Mouse (Mus musculus) frontal cortex, adult (tissue): ENCODE measurements around the gene Ptprk.

Experiments
- ATAC-seq: cut with Nextera tagmentation; 2 replicates; pipeline ENCODE4 v1.9.2; 2017; ENCODE audit warnings: mild to moderate bottlenecking, moderate library complexity, mixed read lengths; ENCODE audit not compliant: low TSS enrichment

The Ptprk gene

GRCm38 (mm10) chr10:28074653-28075451, at the start of gene Ptprk:
Gene Ptprk (plus strand): TSS chr10:28074820.
- ATAC-seq = peak; percentile 84

- ATAC-seq = peak; percentile 97
These were observed 46.8 kb upstream of the Ptprk start for GRCm38 (mm10) chr10:28027791-28028190.

DNA sequence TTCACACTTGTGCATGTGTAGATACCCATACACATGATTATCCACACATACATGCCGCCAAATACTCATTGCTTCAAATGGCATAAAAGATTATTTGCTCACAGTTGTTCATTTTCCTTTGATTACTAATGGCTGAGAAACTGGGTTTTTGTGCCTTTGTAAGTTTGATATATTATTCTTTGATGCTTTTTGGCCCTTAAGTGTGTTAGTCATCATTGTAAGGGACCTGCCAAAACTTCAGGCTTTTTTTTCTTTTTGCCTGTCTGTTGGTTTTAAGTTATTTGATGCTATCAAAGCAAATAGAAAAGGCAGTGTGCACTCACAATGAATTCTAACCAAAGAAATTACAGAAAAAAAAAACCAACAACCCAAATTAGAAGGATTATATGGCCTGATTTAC, 38.2 kb upstream of the Ptprk start:
- ATAC-seq = no peak

- no peak for ATAC-seq
These were observed 19.9 kb upstream of the Ptprk start for GRCm38 (mm10) chr10:28054764-28055163.

- ATAC-seq = no peak
These were observed 15.4 kb upstream of the Ptprk start for GRCm38 (mm10) chr10:28059222-28059621.

DNA sequence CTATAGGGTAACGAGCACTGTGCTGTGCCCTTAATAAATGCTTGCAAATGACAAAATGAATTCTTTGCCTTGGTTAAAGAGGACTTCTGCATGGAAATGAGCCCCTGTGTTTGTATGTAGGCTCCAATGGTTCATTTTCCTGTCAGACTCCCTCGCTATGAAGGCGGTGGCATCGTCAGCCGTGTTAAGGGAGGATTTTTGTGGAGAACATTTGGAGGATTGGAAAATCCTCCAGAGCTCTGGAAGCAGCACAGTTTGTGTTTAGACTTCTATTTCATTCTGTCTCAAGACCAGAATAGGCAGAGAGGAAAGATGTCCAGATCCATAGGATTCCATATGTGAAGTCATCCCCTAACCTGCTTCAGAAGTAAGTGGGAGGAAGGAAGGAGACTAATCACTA, 6.6 kb upstream of the Ptprk start:
- ATAC-seq = peak; percentile 96

GRCm38 (mm10) chr10:28073991-28074652, 498 bp upstream of the Ptprk start:
- peak; percentile 24 for ATAC-seq

DNA sequence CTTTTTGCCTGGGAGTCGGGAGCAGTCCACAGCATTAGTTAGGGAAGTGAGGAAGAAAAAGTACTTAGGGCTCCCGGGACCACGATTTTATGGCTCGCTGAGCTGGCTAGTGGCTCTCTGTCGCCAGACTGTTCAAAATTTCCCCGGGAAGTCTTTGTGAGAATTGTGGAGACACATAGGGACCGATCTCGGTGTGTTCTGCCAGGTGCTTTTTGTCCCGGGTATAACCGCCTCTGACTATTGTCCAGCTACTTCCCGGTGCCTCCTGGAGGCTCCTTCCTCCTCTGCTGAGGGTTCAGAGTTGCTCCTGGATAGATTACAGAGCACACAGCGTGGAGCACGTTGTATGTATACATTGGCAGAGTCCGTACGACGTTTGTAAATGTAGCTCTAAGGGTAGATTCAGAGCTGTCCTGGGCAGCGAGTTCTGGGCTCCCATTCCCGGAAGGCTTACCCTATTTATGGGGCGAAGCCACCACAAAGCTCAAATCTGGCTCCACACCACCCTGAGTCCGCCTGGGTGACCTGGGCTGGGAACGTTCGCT, 943 bp downstream of the Ptprk start:
- ATAC-seq = peak; percentile 10; the same call in 1 of the 2 replicates

GRCm38 (mm10) chr10:28076036-28076855, 1.6 kb downstream of the Ptprk start:
- 0 out of 2 replicates have a peak, but pooled peaks have one; percentile 29 for ATAC-seq

GRCm38 (mm10) chr10:28078270-28078669, 3.6 kb downstream of the Ptprk start:
- ATAC-seq = no peak

DNA sequence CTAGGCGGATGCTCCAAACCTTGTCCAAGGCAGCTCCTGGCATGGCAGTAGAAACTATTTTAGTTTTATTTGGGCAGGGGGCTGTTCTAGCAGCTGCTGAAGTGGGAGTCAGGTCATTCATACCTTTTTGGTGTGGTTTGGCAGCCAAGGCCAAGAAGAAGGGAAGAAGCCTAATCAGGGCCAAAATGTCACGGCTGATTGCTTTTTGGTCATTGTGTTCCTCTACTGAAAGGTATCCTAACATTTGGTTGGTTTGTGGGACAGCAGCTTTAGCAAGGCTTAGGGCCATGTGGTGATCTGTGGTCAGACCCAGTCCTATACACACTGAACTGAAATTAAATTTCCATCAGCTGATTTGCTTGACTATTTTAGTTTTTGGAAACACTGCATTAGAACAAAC, 6.6 kb downstream of the Ptprk start:
- no peak for ATAC-seq

GRCm38 (mm10) chr10:28083183-28083582, 8.6 kb downstream of the Ptprk start:
- ATAC-seq = no peak

DNA sequence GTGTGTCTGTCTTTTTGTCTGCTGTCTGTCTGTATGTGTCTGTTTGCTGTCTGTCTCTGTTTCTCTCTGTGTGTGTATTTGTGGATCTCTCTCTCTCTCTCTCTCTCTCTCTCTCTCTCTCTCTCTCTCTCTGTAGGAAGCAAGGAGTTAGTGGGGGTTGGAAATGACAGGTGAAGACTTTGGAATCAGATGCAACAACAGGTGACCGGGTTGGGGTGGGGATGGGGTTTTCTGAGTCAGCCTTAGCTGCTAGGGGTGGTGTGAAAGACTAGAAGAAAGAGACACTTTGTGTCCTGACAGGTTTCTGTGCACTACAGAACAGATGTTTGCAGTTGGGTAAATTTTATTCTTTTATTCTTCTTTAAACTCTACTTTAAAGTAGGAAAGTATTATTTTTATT, 9.0 kb downstream of the Ptprk start:
- ATAC-seq = no peak

- no peak for ATAC-seq
These were observed 12.7 kb downstream of the Ptprk start for GRCm38 (mm10) chr10:28087341-28087740.

DNA sequence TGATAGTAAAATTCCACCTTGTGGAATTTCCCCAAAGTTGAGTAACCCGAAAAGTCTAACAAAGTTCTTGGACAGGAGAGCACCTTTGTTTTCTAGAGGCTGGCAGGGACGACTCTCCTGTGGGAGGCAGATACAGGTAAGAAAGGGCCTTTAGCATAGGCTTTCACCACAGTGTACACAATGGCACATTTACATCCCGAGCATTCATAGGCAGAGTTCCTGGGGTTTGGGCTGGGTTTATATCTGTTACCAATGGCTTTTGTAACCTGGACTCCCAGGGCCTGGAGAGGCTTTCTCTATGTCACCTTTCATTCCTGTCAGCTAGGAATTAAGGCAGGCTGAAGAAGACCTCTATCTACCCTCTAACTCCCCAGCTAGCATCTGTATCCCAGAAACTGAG, 13.1 kb downstream of the Ptprk start:
- no peak for ATAC-seq

DNA sequence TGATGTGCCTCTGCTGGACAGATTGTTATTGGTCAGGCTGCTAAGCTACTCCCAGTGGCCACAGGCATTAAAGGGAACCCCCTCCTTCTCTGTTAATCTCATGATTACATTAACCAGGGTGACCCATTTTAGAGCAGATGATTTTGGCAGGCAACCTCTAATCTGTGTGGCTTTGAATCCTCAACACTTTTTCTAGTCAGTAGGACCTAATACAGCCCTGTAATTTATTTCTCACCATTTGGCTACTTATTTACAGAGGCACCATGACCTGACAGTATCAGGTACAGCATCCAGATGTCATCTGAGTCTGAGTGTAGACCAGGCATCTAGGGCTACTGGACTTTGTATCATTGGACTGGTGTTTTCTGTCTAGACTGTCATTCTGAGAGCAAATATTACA, 21.4 kb downstream of the Ptprk start:
- no peak for ATAC-seq

- ATAC-seq = peak; percentile 47
These were observed 23.0 kb downstream of the Ptprk start for GRCm38 (mm10) chr10:28097637-28098036.

- ATAC-seq = no peak
These were observed 24.3 kb downstream of the Ptprk start for GRCm38 (mm10) chr10:28098923-28099322.

DNA sequence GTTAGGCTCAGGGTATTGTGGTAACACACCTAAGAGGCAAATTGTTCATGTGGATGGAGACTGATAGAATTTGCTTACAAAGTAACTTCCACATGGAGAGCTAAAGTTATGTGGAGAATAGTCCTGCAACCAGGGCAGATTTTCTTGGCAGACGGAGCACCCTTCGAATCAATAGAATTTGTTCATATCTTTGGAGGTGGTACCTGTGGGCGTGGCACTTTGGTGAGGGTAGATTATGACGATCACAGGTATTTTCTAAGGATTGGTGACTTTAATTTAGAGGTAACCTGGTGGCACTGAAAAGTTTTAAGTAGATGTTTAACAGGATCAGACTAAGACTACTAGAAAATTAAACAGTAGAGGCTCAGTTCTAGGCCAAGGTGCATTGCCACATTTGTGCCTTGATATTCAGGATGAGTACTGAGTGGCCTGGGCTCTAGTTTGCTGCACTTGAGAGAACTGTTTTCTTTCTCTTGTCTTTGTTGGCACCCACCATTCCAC, 28.8 kb downstream of the Ptprk start:
- no peak for ATAC-seq

DNA sequence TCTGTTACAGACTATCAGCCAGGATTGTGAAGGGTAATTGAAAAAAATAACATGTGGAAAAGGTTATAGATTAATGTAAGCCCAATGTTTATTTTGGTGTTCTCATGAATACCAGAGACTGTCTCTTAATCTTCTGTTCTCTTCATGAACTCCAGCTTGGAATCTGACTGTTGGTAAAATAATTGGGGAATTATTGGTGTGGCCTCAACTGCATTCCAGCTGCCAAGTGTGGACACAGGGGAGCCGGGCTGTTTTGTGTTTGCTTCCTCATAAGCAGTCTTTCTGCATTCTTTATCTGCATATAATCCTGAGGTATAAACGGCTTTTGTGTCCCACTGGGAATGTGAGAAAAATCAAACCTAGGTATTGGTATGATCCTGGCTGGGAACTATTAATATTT, 29.3 kb downstream of the Ptprk start:
- no peak for ATAC-seq

GRCm38 (mm10) chr10:28105247-28105646, 30.6 kb downstream of the Ptprk start:
- no peak for ATAC-seq
